In genomic region chr16:13061113-13061512, GRCm38 (mm10) we compare ENCODE assay signal across 9 mouse cellular contexts. TPM values are rescaled to one million over a fixed set of nuclear protein-coding genes. Genes with fewer than 3 reads are reported as not detected.
DNase-seq lines count a peak whose midpoint lies in the region; ATAC-seq lines count a peak whose summit lies in the region.
"Had no signal": no experiment of that assay in that cellular context is flagged by ENCODE, and none has a peak within 500 bp of the region (broad histone marks: within the 10 kb centered on the region; RNA-seq: fewer than 3 reads in every experiment).

No protein-coding gene starts in this region.

- no peak overlapping the region for H3K9ac ChIP-seq in forebrain, embryonic 16.5 days (replicated peaks; ENCODE audit: low read depth, low read length)
- H3K9ac ChIP-seq in lung, embryonic 15.5 days: no peak overlapping the region
- H3K9ac ChIP-seq in embryonic facial prominence, embryonic 11.5 days (replicated peaks; ENCODE audit: low read length): no peak overlapping the region

- no peak overlapping the region for H3K27ac ChIP-seq in forebrain, embryonic 10.5 days
- no peak overlapping the region for H3K27ac ChIP-seq in forebrain, embryonic 16.5 days (ENCODE audit: low read length)
- H3K27ac ChIP-seq in lung, embryonic 15.5 days: no peak overlapping the region
- H3K27ac ChIP-seq in embryonic facial prominence, embryonic 11.5 days (replicated peaks; ENCODE audit: low read depth, low read length): no peak overlapping the region

- H3K4me1 ChIP-seq in forebrain, embryonic 10.5 days: peaks cover 6% of the 10 kb centered on the region
- no peaks in the 10 kb centered on the region for H3K4me1 ChIP-seq in forebrain, embryonic 16.5 days (replicated peaks; ENCODE audit: control insufficient read depth, insufficient read depth, low read length)
- peaks cover 5% of the 10 kb centered on the region; the same call in 1 of the 2 replicates for H3K4me1 ChIP-seq in lung, embryonic 15.5 days
- H3K4me1 ChIP-seq in embryonic facial prominence, embryonic 11.5 days (ENCODE audit: control insufficient read depth, insufficient read depth, low read length): no peaks in the 10 kb centered on the region

- peak overlapping the region; percentile 12; the same call in 1 of the 2 replicates for H3K4me3 ChIP-seq in forebrain, embryonic 10.5 days
- H3K4me3 ChIP-seq in forebrain, embryonic 16.5 days (replicated peaks; ENCODE audit: low read length): no peak overlapping the region
- H3K4me3 ChIP-seq in lung, embryonic 15.5 days: no peak overlapping the region
- no peak overlapping the region for H3K4me3 ChIP-seq in embryonic facial prominence, embryonic 11.5 days (ENCODE audit: low read depth, low read length)

- H3K4me2 ChIP-seq in forebrain, embryonic 16.5 days (ENCODE audit: low read length): no peak overlapping the region
- peak overlapping the region; percentile 40 for H3K4me2 ChIP-seq in lung, embryonic 15.5 days
- peak overlapping the region; percentile 24; the same call in 1 of the 2 replicates for H3K4me2 ChIP-seq in embryonic facial prominence, embryonic 11.5 days (ENCODE audit: low read depth, low read length)

- 31% methylated on average over 8 of the region's 10 CpGs for WGBS in forebrain, embryonic 10.5 days
- WGBS in forebrain, embryonic 16.5 days: 45% methylated on average over 10 of the region's 10 CpGs
- 35% methylated on average over 10 of the region's 10 CpGs for WGBS in lung, embryonic 15.5 days
- 24% methylated on average over 10 of the region's 10 CpGs for WGBS in embryonic facial prominence, embryonic 11.5 days

- no peak for ATAC-seq in forebrain, embryonic 16.5 days
- no peak for ATAC-seq in lung, embryonic 15.5 days (ENCODE audit: borderline replicate concordance, extremely low read depth, low FRiP score, low TSS enrichment)
- no peak for ATAC-seq in embryonic facial prominence, embryonic 11.5 days (replicated peaks; ENCODE audit: insufficient number of reproducible peaks, low FRiP score, low TSS enrichment, low read depth)
- peak; percentile 65 for ATAC-seq in megakaryocyte progenitor cell, adult 5-6 weeks (replicated peaks; ENCODE audit: poor library complexity)

- no peak for DNase-seq in forebrain, embryonic 10.5 days (ENCODE audit: extremely low spot score, low spot score)
- no peak for DNase-seq in lung, postnatal 4 days
- DNase-seq in embryonic facial prominence, embryonic 11.5 days (ENCODE audit: low spot score): no peak
- DNase-seq in gastrocnemius, adult 8-10 months (ENCODE audit: low spot score in 2 of 2): no peak
- DNase-seq in spleen, adult 12 weeks (ENCODE audit: low spot score): no peak
- DNase-seq: adrenal gland, postnatal 25 days had no signal

- no peaks in the 10 kb centered on the region for H3K36me3 ChIP-seq in forebrain, embryonic 10.5 days (replicated peaks)
- no peaks in the 10 kb centered on the region for H3K36me3 ChIP-seq in forebrain, embryonic 16.5 days (ENCODE audit: control insufficient read depth, insufficient read depth)
- H3K36me3 ChIP-seq in lung, embryonic 15.5 days: no peaks in the 10 kb centered on the region
- no peaks in the 10 kb centered on the region for H3K36me3 ChIP-seq in embryonic facial prominence, embryonic 11.5 days (replicated peaks; ENCODE audit: control insufficient read depth, insufficient read depth, low read depth, low read length)

- H3K9me3 ChIP-seq in forebrain, embryonic 10.5 days: no peaks in the 10 kb centered on the region
- H3K9me3 ChIP-seq in forebrain, embryonic 16.5 days (ENCODE audit: control insufficient read depth, low read length): no peaks in the 10 kb centered on the region
- H3K9me3 ChIP-seq in lung, embryonic 15.5 days: no peaks in the 10 kb centered on the region
- H3K9me3 ChIP-seq in embryonic facial prominence, embryonic 11.5 days (replicated peaks; ENCODE audit: control insufficient read depth, low read length): no peaks in the 10 kb centered on the region

- H3K27me3 ChIP-seq in forebrain, embryonic 10.5 days (ENCODE audit: poor library complexity, severe bottlenecking): no peaks in the 10 kb centered on the region
- H3K27me3 ChIP-seq in forebrain, embryonic 16.5 days (replicated peaks; ENCODE audit: control insufficient read depth, insufficient read depth, low read length): no peaks in the 10 kb centered on the region
- H3K27me3 ChIP-seq in lung, embryonic 15.5 days: no peaks in the 10 kb centered on the region
- no peaks in the 10 kb centered on the region for H3K27me3 ChIP-seq in embryonic facial prominence, embryonic 11.5 days (ENCODE audit: control insufficient read depth, insufficient read depth, low read length)

RNA-seq across cellular contexts. Expression of gene Ercc4, which starts 48.4 kb away (rescaled TPM):
- 13.5 and 13.6 TPM in 2 replicates for polyA plus RNA-seq in forebrain, embryonic 10.5 days (2016; fragmentation: Nextera tagmentation; extraction: Ambion mirVana)
- polyA plus RNA-seq in forebrain, embryonic 16.5 days (2015; fragmentation: Nextera tagmentation; extraction: Ambion mirVana): 15.4 and 15.6 TPM in 2 replicates
- polyA plus RNA-seq in lung, embryonic 15.5 days (2015; fragmentation: Nextera tagmentation; extraction: Ambion mirVana): 13.2 and 14.5 TPM in 2 replicates
- 12.4 and 12.6 TPM in 2 replicates for polyA plus RNA-seq in embryonic facial prominence, embryonic 11.5 days (2014; fragmentation: Nextera tagmentation; extraction: Ambion mirVana)
- 9.2 and 11.8 TPM in 2 replicates for total RNA-seq in megakaryocyte progenitor cell, adult 5-6 weeks (2015)
- 8.7 and 12.9 TPM in 2 replicates for total RNA-seq in megakaryocyte progenitor cell, adult 5-6 weeks (2017)
- total RNA-seq in gastrocnemius, adult 8-10 months (2022): 1 to 10 TPM; 4.2 to 5.5 (median 5.0) TPM
